Mouse (Mus musculus): ENCODE results near the gene 2310022B05Rik.

2310022B05Rik gene

DNA sequence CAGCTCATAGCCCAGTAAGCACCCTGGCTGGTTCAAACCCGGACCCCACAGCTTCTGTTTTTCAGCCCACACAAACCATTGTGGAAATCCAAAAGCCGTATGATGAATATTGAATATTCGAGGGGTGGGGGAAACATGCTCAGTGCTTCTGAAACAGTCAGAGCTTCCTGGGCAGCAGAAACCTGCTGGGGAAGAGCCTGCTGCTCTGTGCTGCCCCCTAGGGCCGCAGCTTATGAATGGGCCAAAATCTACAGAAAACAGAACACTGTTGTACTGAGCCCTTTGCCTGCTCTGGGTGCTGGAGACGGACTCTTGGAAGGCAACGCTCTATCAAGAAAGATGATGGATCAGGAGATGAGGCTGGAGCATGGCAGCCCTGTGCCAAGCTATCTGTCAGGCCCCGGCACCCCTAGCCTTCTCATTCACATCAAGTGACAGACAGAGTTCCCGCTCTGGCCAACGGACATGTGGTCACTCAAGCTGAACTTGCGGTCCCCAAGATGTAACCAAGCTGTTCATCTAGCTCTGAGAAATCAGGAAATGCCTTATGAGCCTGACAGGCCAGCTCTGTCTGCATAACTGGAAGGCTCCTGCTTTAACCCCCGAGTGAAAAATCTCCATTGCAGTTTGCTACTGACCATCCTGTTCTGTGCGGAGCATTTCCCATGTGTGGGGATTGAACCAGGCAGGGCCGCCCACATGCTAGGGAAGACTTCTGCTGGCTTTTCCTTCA, 54.8 kb downstream of the 2310022B05Rik start:
- peak; percentile 58 for DNase-seq (ENCODE audit: low read depth, low spot score)

DNA sequence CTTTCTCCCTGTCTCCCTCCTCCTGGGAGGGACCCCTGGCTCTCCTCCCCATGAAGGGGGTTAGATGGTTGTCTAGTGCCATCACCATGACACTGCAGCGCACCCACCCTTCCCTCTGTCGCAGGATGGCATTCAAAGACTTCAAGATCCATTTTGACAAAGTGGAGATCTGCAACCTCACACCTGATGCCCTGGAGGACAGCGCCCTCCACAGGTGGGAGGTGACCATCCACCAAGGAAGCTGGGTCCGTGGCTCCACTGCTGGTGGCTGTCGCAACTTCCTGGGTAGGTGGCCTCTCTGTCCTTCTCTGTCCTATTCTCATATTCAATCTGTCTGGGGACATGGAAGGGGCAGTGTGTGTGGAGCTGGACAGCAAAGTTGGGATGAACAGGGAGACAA, 59.1 kb downstream of the 2310022B05Rik start:
- no peak for DNase-seq (ENCODE audit: low read depth, low spot score)

DNA sequence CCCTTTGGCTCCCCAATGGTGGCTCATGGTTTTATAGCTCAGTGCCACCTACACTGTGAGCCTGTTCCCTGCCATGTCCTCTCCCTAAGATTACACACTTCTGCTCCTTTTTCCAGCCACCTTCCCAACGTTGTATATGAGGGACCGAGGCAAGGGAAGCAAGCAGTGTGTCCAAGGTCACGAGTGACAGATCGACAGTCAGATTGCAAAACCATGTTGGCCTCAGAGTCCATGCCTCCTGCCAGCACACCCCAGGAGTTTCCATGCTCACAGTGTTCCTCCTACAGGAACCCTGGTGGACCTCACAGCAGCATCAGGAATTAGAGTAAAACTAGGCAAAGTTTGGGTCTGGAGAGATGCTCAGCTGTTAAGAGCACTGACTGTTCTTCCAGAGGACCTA, 73.8 kb downstream of the 2310022B05Rik start:
- no peak for DNase-seq (ENCODE audit: low read depth, low spot score)

DNA sequence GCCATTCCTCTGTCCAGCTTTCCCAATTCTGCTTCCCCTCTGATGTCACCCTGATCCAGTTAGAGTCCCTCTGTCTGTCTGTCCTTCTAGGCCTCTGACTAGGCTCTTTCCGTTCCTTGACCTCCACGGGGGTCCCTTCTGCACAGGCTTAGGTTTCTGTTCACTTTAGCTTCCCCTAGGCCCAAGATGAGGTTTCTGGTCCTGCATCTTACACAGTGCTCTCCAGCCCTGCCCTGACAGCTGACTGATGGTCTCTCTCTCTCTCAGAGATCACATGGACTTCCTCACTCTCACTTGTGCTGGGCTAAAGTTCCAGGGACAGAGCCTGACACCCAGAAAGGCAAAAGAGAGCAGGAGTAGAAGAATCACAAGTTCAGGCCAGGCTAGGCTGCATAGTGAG, 76.6 kb downstream of the 2310022B05Rik start:
- no peak for DNase-seq (ENCODE audit: low read depth, low spot score)

All from R1 (cell line).